ENCODE assay signal across 8 mouse cellular contexts in genomic region chr10:40300648-40301171, GRCm38 (mm10). TPM values are rescaled to one million over a fixed set of nuclear protein-coding genes. Genes with fewer than 3 reads are reported as not detected.
DNase-seq lines count a peak whose midpoint lies in the region; ATAC-seq lines count a peak whose summit lies in the region.

No protein-coding gene starts in this region.

- H3K4me3 ChIP-seq in hindbrain, embryonic 13.5 days, result peak overlapping the region; percentile 97

- H3K4me2 ChIP-seq in hindbrain, embryonic 13.5 days, result peak overlapping the region; percentile 75

- peak overlapping the region; percentile 93 for H3K27ac ChIP-seq in hindbrain, embryonic 13.5 days

- whole genome bisulfite sequencing in hindbrain, embryonic 13.5 days, result under 1% methylated on average over 36 of the region's 36 CpGs

- ATAC-seq in hindbrain, embryonic 13.5 days (ENCODE audit: low FRiP score), result peak; percentile 69

- no peaks in the 10 kb centered on the region for H3K27me3 ChIP-seq in hindbrain, embryonic 13.5 days

- no peaks in the 10 kb centered on the region for H3K36me3 ChIP-seq in hindbrain, embryonic 13.5 days

- peaks cover 35% of the 10 kb centered on the region for H3K4me1 ChIP-seq in hindbrain, embryonic 13.5 days (replicated peaks)

- no peaks in the 10 kb centered on the region for H3K9me3 ChIP-seq in hindbrain, embryonic 13.5 days

- peak overlapping the region; percentile 97 for H3K9ac ChIP-seq in hindbrain, embryonic 13.5 days

- DNase-seq in T-cell, adult 2 months (ENCODE audit: low spot score), result peak; percentile 45
- DNase-seq in cerebellum, postnatal 14 days, result peak; percentile 85 to 91
- peak; percentile 62 to 65 for DNase-seq in frontal cortex, postnatal 25 days (ENCODE audit: low spot score in 2 of 2)
- DNase-seq in layer of hippocampus, postnatal 25 days (ENCODE audit: extremely low spot score in 1 of 2, low spot score in 1 of 2), result peak; percentile 63 to 66
- peak; percentile 80 for DNase-seq in lung, postnatal 14 days
- peak; percentile 80 for DNase-seq in ovary, postnatal 36 days (ENCODE audit: low spot score)
- peak; percentile 47 to 53 for DNase-seq in thymus, postnatal 36 days

RNA-seq across cellular contexts. Expression of gene Amd1, which starts 1.3 kb away (rescaled TPM):
- polyA plus RNA-seq in hindbrain, embryonic 13.5 days (2015; fragmentation: Nextera tagmentation; extraction: Ambion mirVana), result 40.4 and 43.3 TPM in 2 replicates
- 10 to 100 TPM; 67.2 to 80.9 TPM for total RNA-seq in layer of hippocampus, postnatal 25 days (2021)

RNA-seq across cellular contexts. Expression of gene Cdk19, which starts 38.7 kb away (rescaled TPM):
- 11.0 and 12.7 TPM in 2 replicates for polyA plus RNA-seq in hindbrain, embryonic 13.5 days (2015; fragmentation: Nextera tagmentation; extraction: Ambion mirVana)
- 10 to 100 TPM; 30.3 to 31.5 TPM for total RNA-seq in layer of hippocampus, postnatal 25 days (2021)

RNA-seq across cellular contexts. Expression of gene Gtf3c6, which starts 42.8 kb away (rescaled TPM):
- polyA plus RNA-seq in hindbrain, embryonic 13.5 days (2015; fragmentation: Nextera tagmentation; extraction: Ambion mirVana), result 102 and 105 TPM in 2 replicates
- total RNA-seq in layer of hippocampus, postnatal 25 days (2021), result 10 to 100 TPM; 25.1 to 25.5 TPM

RNA-seq across cellular contexts. Expression of gene Rpf2, which starts 53.9 kb away (rescaled TPM):
- 72.6 and 81.7 TPM in 2 replicates for polyA plus RNA-seq in hindbrain, embryonic 13.5 days (2015; fragmentation: Nextera tagmentation; extraction: Ambion mirVana)
- total RNA-seq in layer of hippocampus, postnatal 25 days (2021), result 10 to 100 TPM; 22.2 TPM

Comparison
In these comparisons a context has a peak if more than half of its experiments do, and no peak if none do; other contexts are left out.
1. Peak in every context shown above with its lines: DNase-seq, ATAC-seq, H3K4me3 ChIP-seq and H3K27ac ChIP-seq.